Mouse (Mus musculus): ENCODE results near the gene Dnmt1.

The Dnmt1 gene

DNA sequence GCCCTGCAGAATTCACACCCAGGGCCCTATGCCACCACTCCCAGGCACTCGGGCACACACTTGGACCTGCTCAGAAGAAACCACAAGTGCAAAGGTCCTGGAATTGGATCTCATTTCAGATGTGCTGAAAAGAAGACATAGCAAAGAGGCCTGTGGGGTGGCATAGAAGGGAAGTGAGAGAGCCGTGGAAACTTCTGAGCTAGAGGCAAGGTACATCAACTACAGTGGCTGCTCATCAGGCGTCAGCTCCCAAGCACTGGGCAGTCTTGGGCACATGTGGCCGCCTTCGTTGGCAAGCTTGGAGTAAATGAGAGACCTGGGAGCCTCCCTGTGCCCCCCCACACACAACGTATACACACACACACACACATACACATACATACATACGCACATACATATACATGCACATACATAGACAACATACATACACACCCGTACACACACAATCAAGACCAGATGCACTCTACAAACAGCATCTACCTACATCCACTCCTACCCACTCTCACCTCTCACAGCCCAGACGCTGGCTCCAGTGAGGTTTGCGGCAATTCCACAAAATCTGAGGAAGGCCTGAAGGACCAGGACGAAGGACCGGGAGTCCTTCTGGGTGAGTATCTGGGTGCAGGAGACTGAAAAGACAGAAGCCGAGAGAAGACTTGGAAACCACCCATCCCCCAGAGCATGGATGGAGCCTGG lies 80.4 kb downstream of the Dnmt1 start, which contains the start of gene Angptl6:
Angptl6 (minus strand) TSS at position 631 of the 696 bp plus-strand sequence.
- no peak for DNase-seq (ENCODE audit: low spot score)

DNA sequence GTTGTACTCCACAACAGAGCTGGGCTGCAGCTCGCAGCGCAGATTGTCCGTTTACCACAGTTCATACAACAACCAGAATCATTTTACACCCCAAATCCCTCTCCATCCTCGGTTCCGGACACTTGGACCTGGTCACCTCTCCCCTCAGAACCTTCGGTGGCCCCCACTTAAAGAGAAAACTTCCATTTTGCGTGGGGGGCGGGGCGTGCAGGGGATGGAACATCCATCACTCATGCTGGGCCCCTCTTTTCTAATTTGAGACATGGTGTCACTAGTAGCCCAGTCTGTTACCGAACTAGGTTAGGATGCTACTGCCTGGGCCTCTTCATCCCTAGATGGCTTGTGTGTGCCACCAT lies 81.0 kb downstream of the Dnmt1 start:
- DNase-seq (ENCODE audit: low spot score): peak; percentile 78

DNA sequence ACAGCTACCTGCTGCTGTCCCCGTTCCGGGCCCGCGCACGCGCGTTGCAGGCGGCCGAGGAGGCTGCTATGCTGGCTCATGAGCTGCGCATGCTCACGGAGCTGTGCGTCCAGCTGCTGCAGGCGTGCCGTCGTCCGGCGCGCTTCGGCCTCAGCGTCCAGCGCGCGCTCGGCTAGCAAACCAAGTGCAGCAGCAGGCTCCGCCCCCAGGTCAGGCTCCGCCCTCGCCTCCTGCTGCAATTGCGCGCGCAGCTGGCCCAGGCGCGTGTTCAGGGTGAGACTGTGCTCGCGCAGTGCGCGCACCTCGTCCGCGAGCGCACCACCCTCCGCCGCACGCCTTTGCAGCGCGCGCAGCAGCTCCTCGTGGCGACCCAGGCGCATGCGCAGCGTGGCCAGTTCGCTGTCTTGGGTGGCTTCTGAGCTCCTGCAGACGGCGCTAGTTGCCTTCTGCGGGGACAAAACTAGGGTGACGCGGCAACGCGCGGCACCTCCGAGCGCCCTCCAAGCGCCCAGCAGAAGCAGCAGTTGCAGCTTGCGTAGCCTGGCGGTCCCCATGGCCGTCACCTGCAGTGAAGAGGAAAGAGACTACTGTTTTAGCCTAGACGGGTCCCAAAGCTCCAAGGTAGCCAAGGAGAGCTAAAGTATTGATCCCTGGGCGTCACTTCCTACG lies 81.5 kb downstream of the Dnmt1 start:
- DNase-seq (ENCODE audit: low spot score): peak; percentile 100

DNA sequence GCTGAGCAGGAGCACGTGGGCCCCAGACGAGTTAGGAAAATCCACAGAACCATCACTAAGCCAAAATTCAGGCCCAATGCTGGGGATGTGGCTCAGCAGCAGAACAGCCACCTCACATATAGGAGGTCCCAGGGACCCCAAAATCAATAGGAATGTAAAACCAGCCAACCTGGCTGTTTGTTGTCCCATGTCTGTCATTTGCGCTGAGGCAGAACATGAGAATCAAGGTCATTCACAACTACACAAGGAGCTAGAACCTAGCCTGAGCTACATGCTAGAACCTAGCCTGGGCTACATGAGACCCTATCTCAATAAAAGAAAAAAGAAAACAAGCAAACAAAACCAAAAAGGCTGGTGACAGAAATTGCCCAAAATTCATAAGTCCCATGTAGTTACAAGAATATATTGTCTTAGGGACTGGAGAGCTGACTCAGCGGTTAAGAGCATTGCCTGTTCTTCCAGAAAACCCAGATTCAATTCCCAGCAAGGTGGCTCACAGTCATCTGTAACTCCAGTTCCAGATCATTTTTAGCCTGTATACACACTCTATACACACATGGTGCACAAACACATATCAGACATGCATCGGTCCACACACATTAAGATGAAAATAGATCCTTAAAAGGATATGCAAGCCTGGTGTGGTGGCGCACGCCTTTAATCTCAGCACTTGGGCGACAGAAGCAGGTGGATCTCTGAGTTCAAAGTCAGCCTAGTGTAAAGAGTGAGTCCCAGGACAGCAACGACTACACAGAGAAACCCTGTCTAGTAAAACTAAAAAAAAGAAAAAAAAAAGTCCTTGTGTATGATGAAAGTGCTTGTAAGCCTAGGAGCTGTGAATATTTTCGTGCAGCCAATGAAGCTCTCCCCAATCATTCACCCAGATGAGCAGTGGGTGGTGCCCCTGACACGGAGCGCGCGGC lies 82.3 kb downstream of the Dnmt1 start:
- peak; percentile 33 for DNase-seq (ENCODE audit: low spot score)

DNA sequence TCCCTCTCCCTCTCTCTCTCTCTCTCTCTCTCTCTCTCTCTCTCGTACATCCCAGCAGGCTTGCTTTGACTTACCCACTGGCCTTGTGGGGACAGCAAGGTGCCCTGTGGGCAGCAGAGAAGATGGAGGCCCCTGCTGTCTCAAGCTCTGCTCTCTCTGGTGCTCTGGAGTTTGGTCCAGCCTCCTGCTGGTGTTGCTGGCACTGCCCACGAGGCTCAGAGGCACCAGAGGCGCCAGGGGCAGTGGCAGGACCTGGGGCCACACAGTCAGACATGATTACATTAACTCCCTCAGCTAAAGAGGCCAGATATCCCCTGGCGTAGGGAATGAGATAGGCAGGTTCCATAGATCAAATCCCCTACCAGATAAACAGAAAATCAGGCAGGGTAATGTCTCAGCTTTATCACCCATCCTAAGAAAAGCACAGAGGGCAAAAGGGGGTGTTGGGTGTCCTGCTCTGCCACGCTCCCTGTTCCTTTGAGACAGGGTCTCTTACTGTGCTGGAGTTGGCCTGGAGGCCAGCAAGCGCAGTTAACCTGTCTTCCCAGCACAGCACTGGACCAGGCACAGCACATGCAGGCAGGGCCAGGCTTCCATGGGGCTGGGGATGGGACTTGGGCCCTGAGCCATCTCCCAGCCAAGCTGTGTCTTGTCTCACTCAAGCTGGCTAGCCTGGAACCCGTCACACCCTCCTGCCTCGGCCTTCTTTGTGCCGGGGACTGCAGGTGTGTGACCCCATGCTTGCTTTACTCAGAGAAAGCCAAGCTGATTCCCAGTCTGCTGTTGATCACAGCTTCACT lies 83.2 kb downstream of the Dnmt1 start:
- no peak for DNase-seq (ENCODE audit: low spot score)

DNA sequence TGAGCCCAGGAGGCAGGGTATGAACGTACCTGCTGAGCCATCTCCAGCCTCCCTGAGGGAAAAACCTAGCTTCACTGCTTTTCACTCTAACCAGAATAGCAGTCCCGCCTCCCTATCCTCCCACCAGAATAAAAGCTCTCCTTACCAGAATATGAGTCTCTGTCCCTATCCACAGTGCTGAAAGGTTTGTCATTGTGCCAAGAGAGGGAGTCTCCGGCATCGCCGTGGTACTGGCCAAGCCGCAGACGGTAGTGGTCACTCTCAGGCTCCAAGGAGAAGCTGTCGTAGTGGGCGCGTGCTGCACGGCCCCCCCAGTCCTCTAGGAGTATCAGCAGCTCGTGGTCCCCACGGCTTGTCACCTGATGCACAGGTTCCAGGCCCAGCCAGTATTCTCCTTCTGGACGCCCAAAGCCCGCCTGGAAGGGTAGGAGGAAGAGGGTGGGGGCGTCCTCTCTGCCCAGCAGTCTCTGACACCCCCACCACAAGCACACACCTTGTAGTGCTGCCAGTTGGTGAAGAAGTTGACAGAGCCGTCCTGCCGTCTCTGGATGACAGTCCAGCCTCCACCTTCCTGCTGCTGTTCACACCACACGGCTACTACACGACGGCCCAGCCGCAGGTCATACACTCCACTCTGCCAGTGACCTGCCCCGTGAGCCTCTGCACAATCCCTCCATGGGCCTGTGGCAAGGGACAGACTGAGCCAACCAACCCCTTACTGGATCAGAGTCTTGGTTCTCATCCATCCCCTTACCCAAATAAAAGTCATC lies 84.5 kb downstream of the Dnmt1 start:
- peak; percentile 57 for DNase-seq (ENCODE audit: low spot score)

DNA sequence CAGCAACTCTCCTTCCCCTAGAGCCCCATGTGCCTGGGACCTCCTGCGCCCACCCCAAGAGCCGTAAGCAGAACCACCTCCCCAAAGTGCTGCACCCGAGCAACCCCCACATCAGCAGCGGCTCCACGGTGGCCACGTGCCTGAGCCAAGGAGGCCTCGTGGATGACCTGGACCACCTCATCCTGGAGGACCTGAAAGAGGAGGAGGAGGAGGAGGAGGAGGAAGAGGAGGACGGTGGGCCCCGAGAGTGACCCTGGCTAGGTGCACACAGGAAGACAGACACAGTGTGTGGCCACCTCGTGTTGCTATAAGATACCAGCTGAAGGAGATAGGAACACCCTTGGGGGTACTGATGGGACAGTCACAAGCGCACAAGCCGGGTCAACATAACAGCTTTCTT lies 86.2 kb downstream of the Dnmt1 start:
- no peak for DNase-seq (ENCODE audit: low spot score)

DNA sequence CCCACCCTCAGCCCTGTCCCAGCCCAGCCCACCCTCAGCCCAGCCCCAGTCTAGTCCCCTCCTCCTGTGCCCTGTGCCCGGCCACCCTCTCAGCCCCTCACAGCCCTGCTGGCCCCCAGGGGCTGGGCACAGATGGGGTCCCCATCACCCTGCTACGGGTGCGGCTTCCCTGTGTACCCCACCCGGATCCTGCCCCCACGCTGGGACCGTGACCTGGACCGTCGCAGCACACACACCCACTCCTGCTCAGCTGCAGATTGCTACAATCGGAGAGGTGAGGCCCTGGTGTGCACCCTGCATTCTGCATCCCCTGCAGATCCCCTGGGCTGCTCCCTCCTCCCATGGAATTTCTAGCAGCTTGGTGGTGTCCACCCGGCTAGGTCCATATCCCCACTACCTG lies 86.7 kb downstream of the Dnmt1 start:
- no peak for DNase-seq (ENCODE audit: low spot score)

DNA sequence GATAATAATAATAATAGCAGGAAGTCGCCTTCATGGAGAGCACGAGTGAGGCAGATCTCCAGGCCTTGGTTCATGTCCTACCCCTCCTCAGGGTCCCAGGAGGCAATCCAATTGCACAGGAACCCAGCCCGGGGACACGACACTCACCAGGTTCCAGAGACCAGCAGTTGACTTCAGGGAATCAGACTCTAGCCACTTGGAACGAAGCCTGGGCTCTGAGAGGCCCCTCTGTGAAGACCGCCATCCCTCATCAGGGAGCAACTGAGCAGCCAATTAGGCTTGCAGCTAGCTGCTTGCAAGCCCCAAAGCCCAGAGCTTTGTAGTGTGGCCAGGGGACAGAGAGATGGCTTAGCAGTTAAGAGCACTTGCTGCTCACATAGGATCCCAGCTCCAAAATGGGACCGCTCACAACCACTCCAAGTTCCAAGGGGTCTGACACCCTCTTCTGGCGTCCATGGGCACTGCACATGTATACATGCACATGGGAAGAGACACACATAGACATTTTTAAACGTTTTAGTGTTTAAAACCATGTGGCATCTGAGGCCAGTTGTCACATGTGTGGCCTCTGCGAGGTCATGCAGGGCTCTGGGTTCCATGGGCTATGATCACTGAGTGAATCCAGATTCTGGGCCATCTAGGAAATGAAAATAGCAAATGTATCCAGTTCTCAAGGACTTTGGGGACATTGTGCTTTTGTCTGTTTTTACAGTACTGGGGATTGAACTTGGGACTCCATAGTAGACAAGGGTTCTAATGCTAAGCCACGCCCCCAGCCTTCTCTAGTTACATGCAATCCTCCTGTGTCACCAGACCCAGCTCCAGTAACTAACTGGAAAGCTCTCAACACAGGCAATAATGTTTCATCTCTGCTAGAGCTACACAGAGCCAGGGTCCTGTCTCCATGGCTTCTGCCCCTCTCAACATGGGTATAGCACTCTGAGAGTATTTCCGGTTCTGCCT lies 89.2 kb downstream of the Dnmt1 start:
- no peak for DNase-seq (ENCODE audit: low spot score)

DNA sequence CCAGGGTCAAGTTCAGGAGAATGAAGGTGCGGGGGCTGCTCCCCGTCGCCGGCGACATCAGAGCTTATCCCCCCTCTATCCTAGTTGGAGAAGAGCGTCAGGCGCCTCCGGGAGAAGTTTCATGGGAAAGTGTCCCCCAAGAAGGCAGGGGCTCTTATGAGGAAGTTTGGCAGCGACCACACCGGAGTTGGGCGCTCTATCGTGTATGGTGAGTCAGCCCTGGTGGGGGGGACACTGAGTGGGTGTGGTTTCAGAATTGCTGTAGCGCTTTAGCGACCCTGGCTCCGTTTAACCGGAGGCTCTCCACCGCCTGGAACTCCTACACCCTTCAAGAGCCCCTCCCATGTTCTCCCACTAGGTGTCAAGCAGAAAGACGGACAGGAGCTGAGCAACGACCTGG lies 90.4 kb downstream of the Dnmt1 start:
- peak; percentile 48 for DNase-seq (ENCODE audit: low spot score)

DNA sequence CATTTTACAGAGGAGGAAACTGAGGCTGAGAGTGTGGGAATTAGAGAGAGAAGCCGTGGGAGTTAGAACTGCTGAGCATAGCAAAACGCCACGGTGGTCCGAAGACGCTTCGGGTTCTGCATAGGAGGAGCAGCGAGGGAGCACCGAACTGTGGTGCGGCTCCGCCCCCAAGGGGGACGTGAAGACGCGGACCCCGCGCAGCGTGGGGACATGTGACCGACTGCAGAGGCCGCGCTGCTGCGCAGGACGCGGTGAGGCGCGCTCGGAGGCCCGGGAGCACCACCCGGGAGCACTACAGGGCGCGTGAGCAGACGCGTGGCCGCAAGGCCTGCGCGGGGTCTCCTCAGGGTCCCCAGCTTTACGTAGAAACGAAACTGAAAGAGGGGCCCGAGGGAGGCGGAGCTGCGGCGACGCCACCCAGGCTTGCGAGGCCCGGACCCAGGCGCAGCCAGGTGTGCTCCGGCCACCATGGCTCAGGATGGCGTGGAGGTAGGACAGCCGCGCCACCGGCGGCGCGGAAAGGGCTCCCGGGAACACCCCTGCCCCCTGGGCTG lies 91.2 kb downstream of the Dnmt1 start, which contains the start of gene A230050P20Rik:
A230050P20Rik (plus strand) TSS at position 195 of the 554 bp plus-strand sequence.
- DNase-seq (ENCODE audit: low spot score): peak; percentile 82

DNA sequence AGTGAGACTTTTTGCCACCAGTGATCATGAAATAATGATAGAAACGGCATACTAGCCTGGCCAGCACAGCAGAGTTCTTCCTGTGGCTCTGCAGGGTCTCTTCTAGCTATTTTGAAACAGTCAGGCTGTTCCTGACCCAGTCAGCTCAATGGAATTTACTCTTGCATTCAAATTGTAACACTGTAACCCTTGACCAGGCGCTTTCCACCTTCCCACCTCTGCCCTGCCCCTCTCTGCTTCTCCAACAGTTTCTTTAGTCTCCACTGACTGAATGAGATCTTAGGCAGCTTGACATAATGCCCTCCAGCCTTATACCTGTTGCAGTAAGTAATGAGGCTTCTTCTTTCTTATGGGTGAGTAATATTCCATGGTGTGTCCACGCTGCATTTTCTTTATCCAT lies 92.8 kb downstream of the Dnmt1 start:
- no peak for DNase-seq (ENCODE audit: low spot score)

DNA sequence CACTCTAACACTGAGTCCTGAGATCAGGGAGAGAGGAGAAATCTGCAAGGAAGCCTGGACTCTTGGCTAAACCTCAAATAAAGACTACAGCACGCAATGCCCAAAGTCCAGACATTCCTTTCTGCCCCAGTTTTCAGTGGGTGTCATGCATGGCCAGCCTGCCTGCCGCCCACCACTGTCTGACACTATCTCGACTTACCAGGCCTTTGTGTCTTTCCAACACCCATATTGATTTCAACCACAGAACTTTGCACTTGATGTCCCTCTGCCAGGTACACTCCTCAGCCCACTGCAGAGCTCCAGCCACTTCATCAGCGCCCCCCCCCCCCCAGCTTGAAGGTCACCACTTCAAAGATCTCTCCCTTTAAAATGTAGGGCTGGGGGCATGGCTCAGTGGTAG lies 97.5 kb downstream of the Dnmt1 start:
- no peak for DNase-seq (ENCODE audit: low spot score)

DNA sequence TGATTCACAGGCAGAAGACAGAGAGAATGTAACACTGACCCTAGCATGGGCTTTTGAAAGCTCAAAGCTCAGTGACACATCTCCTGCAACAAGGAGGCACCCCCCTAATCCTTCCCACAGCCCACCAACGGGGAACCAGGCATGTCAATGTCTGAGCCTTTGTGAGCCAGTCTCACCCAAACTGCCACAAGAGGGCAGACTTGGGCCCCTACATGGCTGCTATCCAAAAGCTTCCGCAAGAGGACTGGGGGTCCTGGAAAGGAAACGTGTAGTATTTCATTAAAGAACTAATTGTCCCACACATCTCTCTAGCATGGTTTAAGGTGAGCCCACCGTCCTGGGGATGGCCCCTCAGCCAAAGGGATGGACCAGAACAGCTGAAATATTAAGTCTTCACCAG lies 97.9 kb downstream of the Dnmt1 start:
- peak; percentile 61 for DNase-seq (ENCODE audit: low spot score)

DNA sequence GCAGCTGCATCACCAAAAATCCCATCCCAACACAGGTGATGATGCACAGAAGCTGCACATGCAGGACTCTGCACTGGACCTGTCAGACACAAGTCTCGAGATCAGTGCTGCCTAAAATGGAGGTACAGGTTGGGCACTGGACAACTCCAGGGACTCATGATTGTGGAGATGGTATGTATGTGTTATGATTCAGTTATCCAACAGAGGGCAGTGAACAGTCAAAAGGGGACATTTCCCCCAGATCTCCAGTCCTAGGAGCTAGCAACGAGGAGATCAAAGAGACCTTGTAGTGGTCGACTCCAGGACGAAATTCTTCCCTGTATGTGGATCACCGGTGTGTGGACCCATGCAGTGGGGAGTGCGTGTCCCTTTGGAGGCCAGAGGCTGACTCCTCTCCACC lies 99.8 kb downstream of the Dnmt1 start:
- no peak for DNase-seq (ENCODE audit: low spot score)

Measured in testis, postnatal 10 days (tissue).